Mouse (Mus musculus) thymus, postnatal 10 days (tissue): Measurements from ENCODE around the gene Kcnq1.
A peak's percentile ranks its signal among the peaks of the same experiment; 100 is the strongest.

Experiments used
- DNase-seq, 2 experiments: peaks; one replicate each; pipeline ENCODE4 v3.0.0; 2021; ENCODE audit warnings: low spot score in 2 of 2

Gene Kcnq1

DNA sequence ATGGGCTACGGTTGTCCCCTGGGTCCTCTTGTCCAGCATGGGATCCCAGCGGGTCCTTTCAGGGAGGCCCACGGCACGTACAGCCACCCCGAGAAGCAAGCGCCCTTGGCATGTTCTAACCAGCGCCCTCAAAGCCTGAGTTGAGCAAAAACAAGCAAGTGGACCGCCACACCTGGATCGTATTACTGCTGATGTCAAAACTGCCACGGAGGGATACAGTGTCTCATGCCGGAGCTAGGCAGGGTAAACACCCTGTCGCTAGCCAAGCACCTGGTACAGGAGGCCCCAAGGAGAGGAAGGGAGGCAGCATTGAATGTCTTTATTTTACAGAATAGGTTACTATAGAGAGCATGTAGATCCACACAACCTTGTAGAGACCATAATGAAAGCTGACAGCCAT, 310.2 kb downstream of the Kcnq1 start:
- no peak for DNase-seq

DNA sequence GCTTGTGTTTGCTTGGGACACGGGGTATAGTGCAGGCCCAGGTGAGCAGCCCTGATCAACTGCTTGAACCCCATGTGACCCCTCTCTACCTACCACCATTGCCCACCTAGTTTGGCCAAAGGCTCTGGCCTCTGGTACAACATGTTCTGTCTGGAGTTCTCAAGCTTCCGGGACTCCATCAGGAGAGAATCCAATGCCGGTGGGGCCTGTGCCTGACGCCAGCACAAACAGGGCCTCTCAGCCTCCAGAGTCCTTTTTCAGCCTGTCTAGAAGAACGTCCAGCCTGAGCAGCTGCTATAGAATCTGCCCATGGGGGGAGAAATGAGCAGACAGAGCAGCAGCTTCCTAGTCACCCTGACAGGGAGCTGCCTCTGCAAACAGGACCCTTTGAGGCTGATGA, 311.7 kb downstream of the Kcnq1 start:
- no peak for DNase-seq

- DNase-seq: no peak
Measured at GRCm38 (mm10) chr7:143419585-143420160, 313.5 kb downstream of the Kcnq1 start.

DNA sequence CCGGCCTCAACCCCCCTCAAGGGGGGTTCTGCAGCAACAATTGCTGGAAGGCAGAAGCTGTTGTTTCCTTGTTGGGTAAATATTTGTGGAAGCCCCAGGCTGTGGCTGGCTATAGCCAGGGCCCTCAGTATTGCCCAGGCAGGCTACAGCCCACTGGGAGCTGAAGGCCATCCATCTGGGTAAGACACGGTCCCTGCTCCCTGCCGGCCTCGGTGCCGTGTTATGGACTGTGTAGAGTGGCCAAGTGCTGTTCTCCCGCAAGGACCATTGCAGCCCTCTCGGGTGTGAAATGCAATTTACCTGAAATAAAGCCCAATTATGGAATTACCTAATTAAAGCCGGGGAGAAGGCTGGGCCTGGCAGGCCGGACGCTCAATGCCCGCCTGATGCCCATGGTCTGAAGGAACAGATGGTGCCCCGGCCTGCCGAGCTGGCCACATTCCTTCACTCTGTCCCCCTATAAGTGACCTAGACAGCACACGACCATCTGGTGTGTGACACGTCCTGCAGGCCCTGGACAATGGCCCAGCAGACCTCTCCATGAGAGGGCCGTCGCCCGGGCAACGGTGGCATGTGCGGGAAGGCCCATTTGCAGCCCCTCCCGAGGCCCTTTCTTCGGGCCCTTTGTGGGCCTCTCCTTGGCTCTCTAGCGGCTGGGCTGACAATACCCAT, 322.1 kb downstream of the Kcnq1 start:
- DNase-seq: no peak

DNA sequence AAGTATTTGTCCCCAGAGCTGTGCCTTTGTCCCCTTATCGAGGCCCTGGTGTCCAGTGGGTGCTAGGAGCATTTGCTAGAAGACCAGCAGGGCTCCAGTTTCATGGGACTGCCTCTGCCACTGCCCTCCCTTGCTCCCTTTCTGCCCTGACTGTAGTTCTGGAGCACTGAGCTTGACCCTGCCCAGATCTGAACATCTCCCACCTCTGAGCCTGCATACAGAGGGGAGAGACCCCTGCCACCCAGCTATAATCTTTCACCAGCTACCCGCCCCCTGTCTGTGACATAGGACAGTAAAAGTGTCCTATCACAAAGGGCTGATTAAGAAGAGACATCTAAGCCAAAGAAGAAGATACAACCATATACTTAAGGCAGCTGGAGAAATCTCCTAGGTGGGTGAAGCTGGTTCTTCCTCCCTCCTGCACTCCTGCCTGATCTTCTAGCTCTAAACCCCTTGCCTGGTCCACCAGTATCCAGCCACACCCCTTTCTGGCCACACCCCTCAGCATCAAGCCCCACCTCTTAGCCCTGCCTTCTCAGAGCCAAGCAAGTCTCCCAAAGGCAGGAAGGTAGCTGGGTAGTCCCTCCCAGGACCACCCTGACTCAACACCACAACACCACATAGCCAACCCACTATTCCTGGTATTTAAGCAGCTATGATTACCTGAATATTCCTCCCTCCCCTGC, 322.8 kb downstream of the Kcnq1 start:
- no peak for DNase-seq

DNA sequence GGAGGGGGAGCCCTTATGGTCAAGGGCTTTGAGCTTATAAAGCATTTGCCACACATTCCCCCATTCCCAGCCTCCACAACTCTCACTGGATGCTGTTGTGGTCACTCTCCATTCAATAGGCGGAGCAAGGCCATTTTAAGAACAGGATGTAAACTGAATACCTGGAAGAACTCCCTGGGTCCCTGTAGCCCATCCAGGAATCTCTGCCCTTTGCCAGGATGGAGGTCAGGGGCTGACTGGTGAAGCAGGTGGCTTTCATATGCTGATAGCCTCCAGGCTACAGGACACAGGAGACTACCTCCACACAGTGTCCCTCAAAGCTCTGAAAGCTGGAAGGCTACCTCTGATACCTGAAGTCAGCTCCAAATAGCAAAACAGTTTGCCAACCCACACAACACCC, 326.5 kb downstream of the Kcnq1 start:
- no peak for DNase-seq

DNA sequence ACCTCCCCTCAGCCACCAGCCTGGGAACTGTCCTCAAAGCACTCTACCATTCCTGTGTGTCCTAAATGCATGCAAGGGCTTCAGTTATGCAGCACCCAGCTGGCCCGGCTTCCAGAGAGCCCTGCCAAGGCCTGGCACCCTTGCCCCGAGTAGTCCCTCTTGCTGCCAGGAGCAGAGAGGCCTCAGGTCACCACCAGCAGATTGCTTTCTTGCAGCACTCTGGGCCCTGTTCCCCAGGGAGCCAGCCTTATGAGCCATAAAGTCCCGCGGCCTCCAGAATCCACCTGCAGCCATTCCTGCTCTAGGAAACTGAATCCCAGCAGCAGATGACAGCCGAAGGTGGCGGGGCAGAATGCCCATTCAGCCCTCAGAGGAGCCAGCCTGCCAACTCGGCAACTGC, 327.2 kb downstream of the Kcnq1 start:
- no peak for DNase-seq

- no peak for DNase-seq
Measured at GRCm38 (mm10) chr7:143437231-143437893, 331.2 kb downstream of the Kcnq1 start.

- DNase-seq: no peak
Measured at GRCm38 (mm10) chr7:143437894-143438581, 331.9 kb downstream of the Kcnq1 start.

GRCm38 (mm10) chr7:143438965-143439364, 332.8 kb downstream of the Kcnq1 start:
- DNase-seq: no peak

- no peak for DNase-seq
Measured at GRCm38 (mm10) chr7:143444580-143444954, 338.4 kb downstream of the Kcnq1 start.

- no peak for DNase-seq
Measured at GRCm38 (mm10) chr7:143444955-143445648, 338.9 kb downstream of the Kcnq1 start.

- DNase-seq: no peak
Measured at GRCm38 (mm10) chr7:143445651-143446460, 339.7 kb downstream of the Kcnq1 start.

DNA sequence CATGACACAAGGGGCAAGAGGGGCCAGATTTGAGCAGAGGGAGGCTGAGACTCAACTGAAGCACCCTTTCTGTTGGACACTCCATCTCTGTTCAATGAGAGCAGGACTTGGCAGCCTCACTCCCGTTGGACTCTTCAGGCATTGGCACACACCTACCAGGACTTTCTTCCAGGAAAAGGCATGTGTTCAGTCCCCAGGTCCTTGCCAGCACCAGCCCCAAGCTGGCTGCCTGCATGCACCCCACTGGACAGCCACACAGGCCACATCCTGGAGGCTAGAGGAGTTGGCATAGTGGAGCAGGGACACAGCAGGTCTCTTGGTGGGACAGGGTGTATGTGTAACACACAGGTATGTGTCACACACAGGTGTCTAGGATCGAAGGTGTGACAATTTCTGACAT, 341.0 kb downstream of the Kcnq1 start:
- no peak for DNase-seq

DNA sequence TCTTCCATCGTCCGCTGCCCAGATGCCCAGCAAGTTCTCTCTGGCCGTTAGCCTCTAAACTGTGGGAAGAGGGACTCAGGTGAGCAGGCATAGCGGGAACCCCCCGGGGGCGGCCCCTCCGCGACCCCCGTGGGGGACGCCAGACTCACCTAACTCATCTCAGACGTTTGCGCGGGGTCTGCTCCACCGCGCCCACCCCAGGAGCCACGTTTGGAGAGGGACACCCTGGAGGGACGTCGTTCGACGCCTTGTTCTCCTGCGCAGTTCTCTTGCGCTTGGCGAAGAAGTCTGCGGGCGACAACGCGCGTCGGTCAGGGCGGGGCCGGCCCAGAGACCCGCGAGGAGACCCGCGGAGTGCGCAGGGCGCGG, 352.8 kb downstream of the Kcnq1 start:
- DNase-seq: no peak

GRCm38 (mm10) chr7:143459332-143460211, 353.4 kb downstream of the Kcnq1 start:
- DNase-seq: peak in 1 of 2 experiments; percentile 20

DNA sequence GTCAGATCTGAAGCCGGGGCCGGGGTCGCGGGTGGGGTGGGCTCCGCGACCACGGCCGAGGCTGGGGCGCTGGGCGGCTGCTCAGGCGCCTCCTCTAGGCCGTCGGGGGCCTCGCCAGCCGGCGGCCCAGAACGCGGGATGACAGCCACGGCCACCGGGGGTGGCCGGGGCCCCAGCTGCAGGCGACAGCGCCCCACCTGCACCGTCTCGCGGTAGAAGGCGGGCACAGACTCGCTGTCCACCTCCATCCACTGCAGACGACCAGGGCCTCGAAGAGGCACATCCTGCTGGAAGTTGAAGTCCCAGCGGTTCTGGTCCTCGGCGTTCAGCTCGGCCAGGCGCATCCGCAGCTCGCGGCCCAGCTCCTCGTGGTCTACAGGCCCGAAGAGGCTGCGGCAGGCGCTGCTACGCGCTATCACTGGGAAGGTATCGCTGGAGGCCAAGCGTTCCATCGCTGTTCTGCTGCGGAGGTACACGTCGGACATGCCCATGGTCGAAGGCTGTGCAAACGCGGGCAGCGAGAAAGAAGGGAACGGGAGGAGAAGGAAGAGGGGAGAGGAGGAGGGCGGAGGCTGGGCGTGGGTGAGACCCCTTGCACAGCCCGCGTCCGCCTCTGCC, 354.2 kb downstream of the Kcnq1 start:
- no peak for DNase-seq

GRCm38 (mm10) chr7:143460874-143461273, 354.7 kb downstream of the Kcnq1 start, which contains the start of gene Cdkn1c:
Gene Cdkn1c (minus strand): TSS chr7:143461050.
- DNase-seq: peak; percentile 87 to 89

- no peak for DNase-seq
Measured at GRCm38 (mm10) chr7:143461294-143461870, 355.2 kb downstream of the Kcnq1 start.
